10 mouse cellular contexts compared by ENCODE assay signal in the genomic region with DNA sequence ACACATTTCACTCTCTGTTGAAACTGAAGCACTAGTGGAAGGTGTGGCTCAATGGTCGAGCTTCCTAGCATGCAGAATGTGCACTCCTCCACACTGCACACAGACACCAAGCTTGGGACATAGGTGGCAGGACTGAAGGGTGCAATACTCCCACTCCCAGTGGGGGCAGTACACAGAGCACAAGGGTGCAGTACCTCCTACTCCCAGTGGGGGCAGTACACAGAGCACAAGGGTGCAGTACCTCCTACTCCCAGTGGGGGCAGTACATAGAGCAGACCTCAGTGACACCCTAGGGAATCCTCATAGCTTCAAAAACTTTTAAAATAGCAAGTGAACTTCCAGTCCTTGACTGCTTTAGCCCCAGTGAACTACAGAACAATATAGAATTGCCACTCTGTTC. TPM values are rescaled to one million over a fixed set of nuclear protein-coding genes. Genes with fewer than 3 reads are reported as not detected.
DNase-seq lines count a peak whose midpoint lies in the region; ATAC-seq lines count a peak whose summit lies in the region.
"Had no signal": no experiment of that assay in that cellular context is flagged by ENCODE, and none has a peak within 500 bp of the region (broad histone marks: within the 10 kb centered on the region; RNA-seq: fewer than 3 reads in every experiment).

No protein-coding gene starts in this region.

- intact Hi-C loops in left cerebral cortex, postnatal 4 days (cut with DNase I), result no loop called here

- ATAC-seq in heart, embryonic 16.5 days (replicated peaks; ENCODE audit: extremely low read depth, insufficient read depth, low FRiP score), result peak; percentile 14; the same call in 1 of the 2 replicates
- peak; percentile 97 for ATAC-seq in activated CD4-positive, CD25-positive, alpha-beta regulatory T cell, adult 4 months

- H3K9me3 ChIP-seq in heart, embryonic 16.5 days (replicated peaks; ENCODE audit: control insufficient read depth, low read length), result peaks cover 5% of the 10 kb centered on the region
- no peaks in the 10 kb centered on the region for H3K9me3 ChIP-seq in heart, embryonic 10.5 days
- H3K9me3 ChIP-seq: limb, embryonic 15.5 days had no signal

- no peaks in the 10 kb centered on the region for H3K4me1 ChIP-seq in heart, embryonic 16.5 days (ENCODE audit: control insufficient read depth, insufficient read depth, low read length)
- H3K4me1 ChIP-seq in heart, embryonic 10.5 days, result no peaks in the 10 kb centered on the region
- H3K4me1 ChIP-seq: embryonic facial prominence, embryonic 13.5 days; limb, embryonic 15.5 days had no signal

- no peak overlapping the region for H3K4me3 ChIP-seq in heart, embryonic 16.5 days (ENCODE audit: low read length)
- no peak overlapping the region for H3K4me3 ChIP-seq in heart, embryonic 10.5 days
- H3K4me3 ChIP-seq: embryonic facial prominence, embryonic 13.5 days; limb, embryonic 15.5 days had no signal

- DNase-seq in heart, embryonic 10.5 days (ENCODE audit: low spot score), result no peak
- peak; percentile 93 to 95 for DNase-seq in B cell, adult 2 months
- peak; percentile 11 for DNase-seq in fibroblast of lung, adult 2 months (ENCODE audit: low read depth)
- DNase-seq in left cerebral cortex, postnatal 4 days, result peak; percentile 62
- DNase-seq in retina, embryonic 14.5 days (ENCODE audit: low spot score), result peak; percentile 41
- DNase-seq in neural tube, embryonic 10.5 days (ENCODE audit: extremely low spot score, low spot score), result no peak

- no peak overlapping the region for H3K4me2 ChIP-seq in heart, embryonic 16.5 days (ENCODE audit: low read depth, low read length)
- H3K4me2 ChIP-seq: embryonic facial prominence, embryonic 13.5 days; limb, embryonic 15.5 days had no signal

- H3K36me3 ChIP-seq in heart, embryonic 16.5 days (ENCODE audit: control insufficient read depth, insufficient read depth), result peaks cover 26% of the 10 kb centered on the region
- H3K36me3 ChIP-seq in heart, embryonic 10.5 days, result peaks cover 65% of the 10 kb centered on the region

- no peak overlapping the region for H3K27ac ChIP-seq in heart, embryonic 16.5 days (ENCODE audit: low read length)
- no peak overlapping the region for H3K27ac ChIP-seq in heart, embryonic 10.5 days
- H3K27ac ChIP-seq: embryonic facial prominence, embryonic 13.5 days; limb, embryonic 15.5 days had no signal

- no peaks in the 10 kb centered on the region for H3K27me3 ChIP-seq in heart, embryonic 16.5 days (ENCODE audit: control insufficient read depth, insufficient read depth, low read length)
- no peaks in the 10 kb centered on the region for H3K27me3 ChIP-seq in heart, embryonic 10.5 days (ENCODE audit: insufficient read depth, poor library complexity, severe bottlenecking)
- H3K27me3 ChIP-seq: embryonic facial prominence, embryonic 13.5 days; limb, embryonic 15.5 days had no signal

- 84% methylated on average over 1 of the region's 1 CpGs for WGBS in heart, embryonic 16.5 days
- WGBS in heart, embryonic 10.5 days, result 90% methylated on average over 1 of the region's 1 CpGs

- no peak overlapping the region for H3K9ac ChIP-seq in heart, embryonic 16.5 days (ENCODE audit: low read length)
- H3K9ac ChIP-seq: embryonic facial prominence, embryonic 13.5 days; limb, embryonic 15.5 days had no signal

RNA-seq across cellular contexts. Expression of a gene that starts 10.5 kb away (rescaled TPM):
- 67.5 and 68.0 TPM in 2 replicates for polyA plus RNA-seq in heart, embryonic 16.5 days (2015; fragmentation: Nextera tagmentation; extraction: Ambion mirVana)
- 71.4 and 96.5 TPM in 2 replicates for polyA plus RNA-seq in heart, embryonic 10.5 days (2016; fragmentation: Nextera tagmentation; extraction: Ambion mirVana)
- 10 to 100 TPM; 64.8 to 68.5 TPM for polyA plus RNA-seq in activated CD4-positive, CD25-positive, alpha-beta regulatory T cell, adult 4 months (2017; shearing (Covaris generic))
- total RNA-seq in left cerebral cortex, postnatal 4 days (2021), result 10 to 100 TPM; 41.0 to 42.0 TPM

RNA-seq across cellular contexts. Expression of a gene that starts 10.5 kb away (rescaled TPM):
- 78.8 and 86.6 TPM in 2 replicates for polyA plus RNA-seq in heart, embryonic 16.5 days (2015; fragmentation: Nextera tagmentation; extraction: Ambion mirVana)
- polyA plus RNA-seq in heart, embryonic 10.5 days (2016; fragmentation: Nextera tagmentation; extraction: Ambion mirVana), result 86.2 and 97.7 TPM in 2 replicates
- polyA plus RNA-seq in activated CD4-positive, CD25-positive, alpha-beta regulatory T cell, adult 4 months (2017; shearing (Covaris generic)), result 10 to 100 TPM; 50.7 to 63.2 TPM
- total RNA-seq in left cerebral cortex, postnatal 4 days (2021), result 10 to 100 TPM; 46.9 to 51.8 TPM

Comparison
In these comparisons a context has a peak if more than half of its experiments do, and no peak if none do; other contexts are left out.
1. DNase-seq: peak in B cell, adult 2 months (2 of 2), fibroblast of lung, adult 2 months (single experiment), left cerebral cortex, postnatal 4 days (single experiment) and retina, embryonic 14.5 days (single experiment); none in heart, embryonic 10.5 days (single experiment) and neural tube, embryonic 10.5 days (single experiment).